Mouse (Mus musculus) lung, postnatal 36 days (tissue): ENCODE measurements around the gene Tnk1.
A peak's percentile ranks its signal among the peaks of the same experiment; 100 is the strongest.
"Not testable (repeated sequence)": the region's sequence is repeated elsewhere in the genome, so short reads cannot be mapped to it uniquely, and the experiment has no call there.

Experiments
- DNase-seq: peaks from one replicate; pipeline ENCODE4 v3.0.0; 2022; ENCODE audit warnings: mixed read lengths

Gene Tnk1

DNA sequence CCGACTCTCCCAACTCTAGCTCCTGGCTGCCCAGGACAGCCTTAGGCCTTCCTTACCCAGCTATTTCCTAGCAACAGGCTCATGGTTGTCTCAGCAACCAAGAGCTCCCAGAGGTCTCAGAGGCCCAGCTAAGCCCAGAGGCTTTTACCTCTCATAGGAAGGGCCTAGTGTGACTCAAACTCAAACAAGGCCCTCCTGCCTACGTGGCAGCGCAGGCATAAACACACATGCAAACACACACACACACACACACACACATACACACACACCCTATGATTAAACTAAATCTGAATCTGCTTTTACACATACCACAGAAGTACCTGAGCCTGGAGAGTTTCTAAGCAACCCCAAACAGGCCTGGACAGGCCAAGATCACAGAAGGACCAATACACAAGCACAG, 19.9 kb upstream of the Tnk1 start:
- DNase-seq = no peak

- no peak for DNase-seq
These were observed 19.3 kb upstream of the Tnk1 start, which contains the start of gene Tmem95 for GRCm38 (mm10) chr11:69877878-69878277. TSS of gene Tmem95 (minus strand) at chr11:69878018.

DNA sequence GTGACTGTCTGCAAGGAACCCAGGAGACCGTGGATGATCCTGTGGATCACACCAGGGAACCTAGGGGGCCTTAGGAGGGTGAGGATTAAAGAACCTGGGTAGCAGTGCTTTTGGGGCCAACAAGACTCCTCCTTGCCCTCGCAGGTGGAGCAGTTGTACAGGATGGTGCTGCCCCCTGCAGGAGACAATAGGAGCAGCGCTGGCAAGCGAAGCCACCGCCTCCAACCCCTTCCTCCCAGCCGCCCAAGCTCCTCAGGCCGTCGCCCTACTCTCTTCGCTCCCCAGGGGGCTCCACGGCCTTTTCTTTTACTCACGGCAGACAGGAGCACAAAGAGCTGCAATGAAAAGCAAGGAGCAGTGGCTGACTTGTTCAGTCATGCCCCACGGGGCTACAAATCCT, 18.3 kb upstream of the Tnk1 start:
- DNase-seq = peak; percentile 92

DNA sequence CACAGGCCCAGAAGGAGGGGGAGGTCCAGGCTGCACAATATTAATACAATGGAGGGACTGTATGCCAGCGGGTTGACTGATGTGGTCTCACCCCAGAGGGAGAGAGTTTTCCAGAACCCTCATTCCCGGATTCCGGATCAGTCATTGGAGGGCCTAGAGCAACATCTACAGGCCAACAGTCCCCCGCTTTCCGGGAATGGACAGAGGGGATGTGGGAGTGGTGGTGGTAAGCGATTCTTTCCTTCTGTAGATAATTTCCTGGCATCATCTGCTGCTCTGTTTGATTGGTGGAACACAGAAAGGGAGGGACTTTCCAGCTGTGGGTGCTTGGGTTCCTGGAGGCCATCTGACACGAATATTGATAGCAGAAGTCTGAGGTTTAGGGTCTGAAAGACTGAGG, 17.7 kb upstream of the Tnk1 start:
- peak; percentile 88 for DNase-seq

- no peak for DNase-seq
These were observed 13.9 kb upstream of the Tnk1 start for GRCm38 (mm10) chr11:69872451-69872850.

GRCm38 (mm10) chr11:69871822-69872221, 13.3 kb upstream of the Tnk1 start:
- no peak for DNase-seq

GRCm38 (mm10) chr11:69870289-69871069, 11.9 kb upstream of the Tnk1 start:
- no peak for DNase-seq

DNA sequence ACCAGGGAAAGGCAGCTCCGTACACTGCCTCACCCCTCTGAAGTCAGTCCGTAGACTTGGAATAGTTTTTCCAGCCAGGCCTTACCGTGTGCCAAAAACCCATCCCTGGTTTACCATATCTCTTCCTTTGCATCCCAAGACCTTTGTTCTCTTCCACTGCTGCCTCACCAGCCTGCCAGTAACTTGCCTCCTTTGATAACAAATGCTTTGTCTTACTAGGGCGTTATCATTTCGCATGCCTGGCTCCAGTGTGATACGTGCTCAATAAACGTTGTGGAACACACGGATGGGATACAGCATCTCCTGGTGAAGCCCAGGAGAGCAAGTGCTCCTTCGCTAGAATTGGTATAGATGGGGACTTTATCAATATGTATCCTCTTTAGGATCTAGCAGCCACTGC, 8.8 kb upstream of the Tnk1 start:
- DNase-seq = peak; percentile 58

DNA sequence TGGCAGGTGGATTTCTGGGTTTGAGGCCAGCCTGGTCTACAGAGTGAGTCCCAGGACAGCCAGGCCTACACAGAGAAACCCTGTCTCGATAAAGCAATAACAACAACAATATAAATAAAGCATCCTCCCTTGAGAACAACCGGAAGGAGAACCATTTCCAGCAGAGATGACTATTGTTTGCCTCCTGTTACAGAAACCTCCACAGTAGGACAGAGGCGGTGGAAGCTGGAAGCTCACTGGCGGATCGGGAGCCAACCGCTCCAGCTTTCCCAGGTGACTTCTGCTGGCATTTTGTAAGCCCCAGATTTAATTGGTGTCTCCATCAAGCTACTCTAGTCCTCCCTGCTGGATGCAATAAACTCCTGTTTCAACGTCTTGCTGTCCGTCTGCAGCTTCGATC, 7.0 kb upstream of the Tnk1 start:
- no peak for DNase-seq

DNA sequence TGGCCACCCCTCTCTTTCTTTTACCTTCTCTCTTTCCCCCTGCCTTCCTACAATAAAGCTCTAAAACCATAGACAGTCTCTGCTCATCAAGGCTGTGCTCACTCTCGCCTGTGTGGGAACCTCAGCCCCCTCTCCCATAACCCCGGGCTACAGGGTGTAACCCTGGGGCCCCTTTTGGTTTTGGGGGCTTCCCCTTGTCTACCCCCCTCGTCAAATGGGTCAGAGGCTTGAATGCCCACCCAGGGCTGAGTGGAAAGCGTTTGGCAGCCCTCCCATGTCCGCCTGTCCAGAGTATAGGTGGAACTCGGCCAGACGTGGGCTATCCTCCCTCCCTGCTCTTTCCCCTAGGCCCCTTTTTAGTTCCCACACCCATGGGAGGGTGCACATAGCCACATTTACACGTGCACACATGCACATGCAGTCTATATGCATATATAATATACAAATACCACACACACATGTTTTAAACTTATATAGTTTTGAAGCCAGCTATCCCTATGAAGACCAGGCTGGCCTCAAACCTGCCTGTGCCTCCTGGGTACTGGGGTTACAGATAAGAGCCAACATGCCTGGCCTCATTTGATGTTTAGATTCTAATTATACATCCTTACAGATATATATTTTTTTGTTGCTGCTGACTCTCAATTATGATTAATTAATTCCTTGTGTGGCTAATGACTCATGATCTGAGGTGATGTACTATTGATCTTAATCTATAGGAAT, 5.8 kb upstream of the Tnk1 start:
- DNase-seq = no peak

DNA sequence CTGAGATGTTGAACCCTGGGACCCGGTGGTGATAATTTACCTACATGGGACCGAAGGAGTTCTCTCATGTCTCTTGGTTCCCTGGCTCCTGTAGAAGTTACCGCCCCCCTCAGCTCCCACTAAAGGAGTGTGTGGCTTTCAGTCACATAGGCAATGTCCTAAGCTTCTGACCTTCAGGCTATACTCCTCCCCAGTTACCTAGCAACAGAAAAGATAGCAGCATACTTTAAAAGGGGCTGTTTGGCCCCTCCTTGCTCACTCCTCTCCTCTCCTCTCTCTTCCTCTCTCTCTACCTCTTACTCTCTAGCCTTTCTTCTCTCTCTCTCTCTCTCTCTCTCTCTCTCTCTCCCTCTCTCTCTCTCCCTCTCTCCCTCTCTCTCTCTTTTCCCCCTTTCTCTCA, 5.2 kb upstream of the Tnk1 start:
- not testable (repeated sequence) for DNase-seq

DNA sequence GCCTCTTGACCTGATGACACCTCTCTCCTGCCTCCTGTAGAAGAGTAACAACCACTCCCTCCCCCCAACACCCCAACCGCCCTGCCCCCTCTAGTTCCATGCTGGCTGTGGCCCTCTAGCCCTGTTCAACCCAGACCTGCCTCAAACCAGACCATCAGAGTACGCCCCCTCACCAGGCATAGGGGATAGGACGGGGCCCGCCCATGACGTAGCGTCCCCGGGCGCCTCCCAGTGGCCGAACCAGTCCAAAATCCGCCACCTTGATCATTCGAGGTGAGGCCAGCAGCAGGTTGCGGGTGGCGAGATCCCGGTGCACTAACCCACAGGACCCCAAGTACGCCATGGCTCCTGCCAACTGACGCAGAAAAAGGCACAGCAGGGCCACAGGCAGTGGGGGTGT, 3.2 kb downstream of the Tnk1 start:
- DNase-seq = peak; percentile 50

- DNase-seq = no peak
These were observed 3.9 kb downstream of the Tnk1 start for GRCm38 (mm10) chr11:69854680-69855079.

DNA sequence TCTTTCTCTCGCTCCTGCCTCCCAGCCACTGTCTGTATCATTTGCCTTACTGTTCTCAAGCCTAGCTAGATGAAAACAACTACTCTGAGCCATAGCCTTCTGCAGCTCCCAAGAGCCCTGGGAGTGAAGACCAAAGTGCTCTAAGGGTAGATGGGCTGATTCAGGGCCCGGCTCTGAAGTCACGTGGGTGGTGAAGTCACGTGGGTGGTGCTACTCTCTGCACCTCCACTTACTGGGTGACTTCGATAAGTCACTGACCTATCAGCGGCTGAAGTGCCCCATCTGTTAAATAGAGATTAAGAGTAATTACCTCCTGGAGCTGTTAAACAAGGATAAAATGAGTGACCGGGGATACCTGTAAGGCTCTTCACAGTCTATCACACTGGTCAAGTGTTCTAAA, 4.5 kb downstream of the Tnk1 start:
- DNase-seq = no peak

DNA sequence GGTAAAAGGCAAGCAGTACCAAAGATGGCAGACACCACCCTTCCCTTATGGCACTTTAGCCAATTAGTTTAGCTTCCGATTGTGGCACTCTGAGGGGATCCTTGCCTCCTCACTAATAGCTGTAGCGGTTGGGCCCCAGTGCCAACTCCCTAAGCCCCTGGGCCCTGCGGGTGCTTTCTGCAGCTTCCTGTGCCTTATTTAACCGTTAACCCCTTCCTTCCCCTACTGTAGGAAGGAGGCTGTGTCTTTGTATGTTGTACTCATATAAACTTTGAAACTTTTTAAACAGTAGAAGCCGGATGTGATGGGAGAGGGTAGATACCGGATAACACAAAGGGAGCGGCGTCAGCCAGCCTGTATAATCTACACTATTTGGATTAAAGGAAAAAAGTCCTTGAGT, 7.8 kb downstream of the Tnk1 start:
- no peak for DNase-seq

GRCm38 (mm10) chr11:69849884-69850283, 8.6 kb downstream of the Tnk1 start:
- DNase-seq = no peak

DNA sequence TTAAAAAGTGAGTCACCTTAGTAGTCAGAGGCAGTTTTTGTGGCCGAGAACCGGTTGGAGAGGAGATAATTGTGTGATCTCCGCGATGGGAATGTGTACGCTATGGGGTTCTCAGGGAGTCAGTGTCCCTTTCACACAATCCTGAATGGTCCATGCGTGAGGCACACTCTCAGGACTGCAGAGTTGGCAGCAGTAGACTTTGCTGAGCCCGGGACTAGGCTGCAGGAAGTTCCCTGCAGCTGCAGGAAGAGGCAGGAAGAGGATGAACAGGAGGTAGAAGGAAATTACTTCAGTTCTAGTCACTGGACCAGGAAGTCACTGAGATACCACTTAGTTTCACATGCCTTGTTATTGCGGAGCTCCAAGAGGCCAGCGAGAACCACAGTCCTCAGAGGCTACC, 9.4 kb downstream of the Tnk1 start:
- peak; percentile 19 for DNase-seq

GRCm38 (mm10) chr11:69848021-69848420, 10.5 kb downstream of the Tnk1 start:
- no peak for DNase-seq

DNA sequence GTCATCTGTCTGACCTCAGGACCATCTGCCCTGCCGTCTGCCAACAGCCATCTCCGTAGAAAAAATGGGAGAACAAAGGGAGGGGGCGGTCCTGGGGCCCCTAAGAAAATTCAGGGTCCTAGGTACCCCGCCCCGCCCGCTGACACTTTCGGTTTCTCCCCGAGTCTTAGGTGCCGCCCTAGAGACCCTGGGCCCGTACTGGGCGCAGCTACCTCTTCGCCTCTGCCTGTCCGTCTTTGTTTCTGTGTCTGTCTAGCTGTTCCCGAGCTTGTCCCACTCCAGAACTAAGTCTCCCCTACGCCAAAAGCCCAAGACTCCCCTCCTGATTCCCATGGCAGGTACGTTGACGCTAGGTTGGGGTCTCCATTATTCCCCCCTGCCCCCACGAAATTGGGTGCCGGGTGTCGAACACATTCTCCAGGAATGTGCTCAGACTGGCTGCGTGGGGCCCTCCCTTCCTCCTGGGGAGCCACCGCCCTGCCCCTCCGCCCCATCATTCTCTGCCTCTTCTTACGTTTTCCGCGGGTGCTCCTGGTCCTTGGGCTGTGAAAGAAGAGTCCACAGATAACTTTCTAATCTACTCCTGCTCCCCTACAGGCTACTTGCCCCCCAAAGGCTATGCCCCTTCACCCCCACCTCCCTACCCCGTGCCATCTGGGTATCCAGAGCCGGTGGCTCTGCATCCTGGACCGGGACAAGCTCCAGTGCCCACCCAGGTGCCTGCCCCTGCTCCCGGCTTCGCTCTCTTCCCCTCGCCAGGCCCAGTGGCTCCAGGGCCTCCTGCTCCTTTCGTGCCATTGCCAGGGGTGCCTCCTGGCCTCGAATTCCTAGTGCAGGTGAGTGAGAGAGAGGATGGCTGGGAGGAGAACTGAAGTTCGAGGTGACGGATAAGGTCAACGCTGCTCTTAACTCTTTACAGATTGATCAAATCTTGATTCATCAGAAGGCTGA, 11.5 kb downstream of the Tnk1 start:
- DNase-seq = peak; percentile 56

- DNase-seq = peak; percentile 94
These were observed 12.3 kb downstream of the Tnk1 start, which contains the start of gene Plscr3 for GRCm38 (mm10) chr11:69846198-69846680. TSS of gene Plscr3 (plus strand) at chr11:69846376.

- peak; percentile 26 for DNase-seq
These were observed 19.8 kb downstream of the Tnk1 start for GRCm38 (mm10) chr11:69838714-69839104.

DNA sequence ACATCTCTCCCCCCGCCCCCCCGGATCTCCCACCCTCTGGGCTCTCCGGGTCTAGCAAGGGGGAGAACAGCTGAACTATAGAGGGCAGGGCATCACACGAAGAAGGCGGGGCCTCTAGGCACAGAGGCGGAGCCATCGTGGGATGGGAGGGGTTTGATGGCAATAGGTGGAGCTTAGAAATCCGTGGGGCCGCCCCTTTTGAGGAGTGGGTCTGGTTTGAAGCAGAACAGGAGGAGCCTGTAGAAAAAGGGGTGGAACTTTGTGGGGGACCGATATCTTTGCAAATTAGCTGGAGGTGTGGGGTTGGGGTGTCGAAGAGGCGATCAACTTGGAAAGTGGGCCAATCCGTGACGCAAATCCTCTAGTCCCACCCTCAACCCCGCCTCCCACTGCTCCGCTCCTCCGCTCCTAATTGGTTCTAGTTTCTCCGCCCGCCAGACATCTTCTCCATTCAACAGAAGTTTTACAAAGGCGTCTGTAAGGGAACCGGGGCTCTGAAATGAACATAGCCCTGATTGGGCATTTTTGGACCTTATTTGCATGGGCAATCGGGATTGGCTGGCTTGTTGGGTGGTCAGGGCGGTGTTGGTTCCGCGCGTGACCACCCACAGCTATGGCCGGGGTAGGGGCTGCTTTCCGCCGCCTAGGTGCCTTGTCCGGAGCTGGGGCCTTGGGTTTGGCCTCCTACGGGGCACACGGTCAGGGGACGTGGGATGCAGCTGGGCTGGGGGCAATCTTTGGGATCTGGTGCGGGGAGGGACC, 20.4 kb downstream of the Tnk1 start, which contains the start of gene Tmem256:
Gene Tmem256, plus strand, starts transcription at position 563 of the 762 bp plus-strand sequence.
- DNase-seq = peak; percentile 98
